Mouse (Mus musculus) olfactory bulb, adult 2 months (tissue): Measurements from ENCODE around the gene Flt3l.

ENCODE experiments used
- CTCF ChIP-seq: fragments of 200-500 bp; IDR thresholded peaks from 2 replicates; pipeline ENCODE4 v1.5.1; 2012; ENCODE audit warnings: low read depth, mild to moderate bottlenecking, low read length, moderate library complexity; ENCODE audit not compliant: insufficient read depth
- POLR2A ChIP-seq: fragments of 200-500 bp; IDR thresholded peaks from 2 replicates; pipeline ENCODE4 v1.6.1; 2012; ENCODE audit warnings: mild to moderate bottlenecking, low read depth, low read length, moderate library complexity; ENCODE audit not compliant: insufficient read depth

- TF ChIP-seq POLR2A: no peak
- no peak for TF ChIP-seq CTCF
Measured at GRCm38 (mm10) chr7:45172974-45173373, 36.7 kb upstream of the Flt3l start.
